Mouse (Mus musculus) lung, adult 18-20 months (tissue): ENCODE results near the gene Gpr31b.
"Not testable (repeated sequence)": the region's sequence is repeated elsewhere in the genome, so short reads cannot be mapped to it uniquely, and the experiment has no call there.

ENCODE experiments used
- DNase-seq, 2 experiments: peaks; one replicate each; pipeline ENCODE4 v3.0.0; 2022; ENCODE audit warnings: mixed read lengths in 2 of 2

The Gpr31b gene

DNA sequence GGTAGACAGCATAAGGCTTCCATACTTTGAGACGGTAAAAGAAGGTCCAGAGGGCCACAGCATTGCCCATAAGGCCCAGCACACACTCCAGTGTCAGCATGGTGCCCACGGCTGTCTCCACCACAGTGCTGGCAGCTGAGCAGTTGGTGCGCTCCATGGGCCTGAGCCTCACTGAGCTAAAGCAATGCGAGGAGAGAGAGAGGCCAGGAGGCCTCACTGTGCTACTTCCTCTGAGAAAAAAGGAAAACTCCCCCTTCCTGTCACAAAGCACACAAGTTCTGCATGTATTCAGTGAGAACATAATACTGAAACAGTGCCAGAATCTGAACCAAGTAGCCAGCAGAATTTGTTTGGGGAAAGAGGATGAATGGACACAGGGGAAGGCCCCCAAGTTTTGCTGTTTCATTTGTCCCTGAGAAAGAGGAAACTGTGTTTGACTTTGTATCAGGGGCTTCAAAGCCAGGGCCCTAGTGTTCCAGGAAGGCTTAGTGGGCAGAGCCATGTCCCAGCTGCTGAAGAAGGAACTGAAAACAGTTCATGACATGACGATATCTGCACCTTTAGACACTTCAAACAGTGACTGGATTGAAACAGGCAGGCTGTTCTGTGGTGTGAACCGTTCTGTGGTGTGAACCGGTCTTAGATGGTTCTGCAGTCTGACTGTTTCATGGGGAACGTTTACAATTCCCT, at the start of gene Gpr31b:
TSS of gene Gpr31b (minus strand) at position 173 of the 690 bp plus-strand sequence.
- not testable (repeated sequence) for DNase-seq

DNA sequence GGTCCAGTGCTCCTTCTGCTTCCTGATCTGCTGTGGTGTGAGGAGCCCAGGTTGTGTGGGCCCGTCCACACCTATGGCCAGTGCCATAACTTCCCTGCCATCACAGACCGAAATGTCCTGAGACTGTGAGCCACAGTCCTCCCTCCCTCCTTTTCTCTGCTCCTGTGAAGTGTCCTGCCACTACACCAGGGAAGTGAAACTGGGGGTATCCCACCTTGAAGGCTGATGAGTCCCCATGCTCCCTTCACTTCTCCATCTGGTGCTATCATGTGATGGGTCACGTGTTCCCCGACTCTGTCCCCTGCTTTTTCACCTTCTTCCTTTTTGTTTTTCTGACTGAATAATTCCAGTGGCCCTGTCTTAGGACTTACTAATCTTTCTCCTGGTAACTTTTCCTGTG, 40.9 kb upstream of the Gpr31b start:
- DNase-seq, result not testable (repeated sequence)

DNA sequence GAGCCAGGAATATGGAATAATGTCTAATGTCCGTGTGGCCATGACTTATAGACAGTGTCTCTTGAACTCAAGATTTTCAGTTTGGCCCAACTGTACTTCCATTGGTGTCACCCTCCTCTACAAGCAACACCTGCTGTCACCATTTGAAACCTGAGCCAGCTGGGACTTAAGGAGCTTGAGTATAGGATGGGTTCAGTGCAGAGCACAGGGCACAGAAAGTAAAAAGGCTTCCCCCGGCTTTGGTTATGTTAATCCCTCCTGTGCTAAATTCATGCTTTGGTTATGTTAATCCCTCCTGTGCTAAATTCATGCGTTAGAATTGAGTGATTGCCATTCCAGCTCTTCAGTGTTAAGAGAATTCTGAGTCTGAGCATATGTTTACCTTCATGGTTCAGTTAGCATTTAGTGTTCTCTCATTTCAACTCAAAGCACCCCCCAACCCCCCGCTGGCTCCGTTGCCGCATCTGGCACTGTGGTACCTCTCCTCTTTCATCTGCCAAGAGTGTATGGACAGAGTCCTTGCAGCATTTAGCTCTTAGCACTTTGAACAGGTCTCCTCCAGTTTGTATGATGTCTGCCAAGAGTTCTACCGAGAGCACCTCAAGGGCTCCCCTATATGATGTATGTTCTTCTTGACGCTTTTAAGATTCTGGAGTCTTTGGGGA, 40.1 kb upstream of the Gpr31b start:
- DNase-seq, result not testable (repeated sequence)

DNA sequence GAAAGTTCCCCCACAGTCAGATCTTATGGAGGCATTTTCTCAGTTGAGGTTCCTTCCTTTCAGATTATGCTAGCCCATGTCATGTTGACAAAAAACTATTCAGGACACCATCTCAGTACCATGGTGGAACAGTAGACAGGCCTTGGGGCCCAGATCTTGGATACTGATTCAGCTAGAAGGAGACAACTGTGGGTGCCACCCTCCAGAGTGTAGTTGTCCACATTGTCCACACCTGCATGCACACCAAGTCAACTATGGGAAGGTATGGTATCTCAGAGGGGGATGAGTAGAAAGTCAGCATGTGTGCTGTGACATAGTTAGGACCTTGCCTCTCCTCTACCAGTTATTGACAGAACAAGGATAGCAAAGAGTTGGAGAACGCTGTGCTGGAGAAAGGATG, 39.4 kb upstream of the Gpr31b start:
- DNase-seq, result not testable (repeated sequence)

DNA sequence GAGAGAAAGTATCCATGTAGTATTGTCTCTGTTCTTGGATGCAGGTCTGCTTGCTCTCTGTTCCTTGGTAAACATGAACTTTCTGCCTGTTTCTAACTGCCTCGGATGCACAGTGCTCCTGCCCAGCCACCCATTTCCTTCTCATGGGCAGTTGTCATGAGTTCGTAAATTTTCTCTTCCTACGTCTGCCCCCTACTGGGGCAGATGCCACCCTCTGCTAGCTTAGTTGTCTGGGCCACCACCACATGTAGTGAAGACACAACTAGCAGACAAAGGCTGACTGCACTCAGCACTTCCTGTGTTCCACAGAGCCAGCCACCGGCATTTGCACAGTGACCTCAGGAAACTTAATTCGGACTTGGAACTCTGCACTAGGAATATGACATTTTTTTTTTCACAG, 17.1 kb upstream of the Gpr31b start:
- DNase-seq, result not testable (repeated sequence)

DNA sequence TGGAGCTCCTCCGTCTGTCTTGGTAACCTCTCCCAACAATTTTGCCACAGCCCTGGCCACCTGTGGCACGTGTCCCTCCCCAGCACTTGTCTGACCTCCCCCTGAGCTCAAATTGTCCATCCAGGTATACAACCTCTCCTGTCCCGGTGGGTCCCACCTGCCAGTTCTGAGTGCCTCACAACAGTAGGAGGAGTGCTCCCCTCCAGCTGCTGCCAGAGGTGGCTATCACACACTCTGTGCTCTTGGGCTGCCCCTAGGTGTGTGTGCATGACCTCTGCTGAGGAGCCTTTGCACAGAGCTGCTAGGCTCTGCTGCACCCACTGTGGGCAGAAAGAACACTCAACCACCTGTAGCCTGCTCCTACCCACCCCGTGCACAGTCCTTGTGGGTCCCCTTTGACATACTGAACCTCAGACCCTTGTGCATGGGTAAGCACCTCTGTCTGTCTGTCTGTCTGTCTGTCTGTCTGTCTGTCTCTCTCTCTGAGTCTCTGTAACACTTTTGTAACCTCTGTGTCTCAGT, 15.8 kb upstream of the Gpr31b start:
- DNase-seq, result not testable (repeated sequence)

DNA sequence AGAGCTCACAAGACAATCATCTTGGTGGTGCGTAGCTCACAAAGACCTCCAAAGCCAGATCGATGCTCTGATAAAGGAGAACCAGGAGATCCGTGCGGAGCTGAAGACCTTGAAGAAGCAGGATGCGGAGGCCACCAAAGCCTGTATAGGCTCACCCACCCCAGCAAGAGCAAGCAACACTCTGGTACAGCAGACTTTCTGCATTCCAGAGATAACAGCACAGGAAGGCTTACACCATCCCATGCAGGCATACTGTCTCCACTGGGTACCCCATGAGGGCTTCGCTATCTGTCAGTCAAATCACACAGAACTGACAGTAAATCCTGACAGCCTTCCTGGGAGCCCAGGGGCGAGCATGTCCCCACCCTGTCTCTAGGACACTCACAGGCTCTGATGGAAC, 10.8 kb upstream of the Gpr31b start:
- not testable (repeated sequence) for DNase-seq

DNA sequence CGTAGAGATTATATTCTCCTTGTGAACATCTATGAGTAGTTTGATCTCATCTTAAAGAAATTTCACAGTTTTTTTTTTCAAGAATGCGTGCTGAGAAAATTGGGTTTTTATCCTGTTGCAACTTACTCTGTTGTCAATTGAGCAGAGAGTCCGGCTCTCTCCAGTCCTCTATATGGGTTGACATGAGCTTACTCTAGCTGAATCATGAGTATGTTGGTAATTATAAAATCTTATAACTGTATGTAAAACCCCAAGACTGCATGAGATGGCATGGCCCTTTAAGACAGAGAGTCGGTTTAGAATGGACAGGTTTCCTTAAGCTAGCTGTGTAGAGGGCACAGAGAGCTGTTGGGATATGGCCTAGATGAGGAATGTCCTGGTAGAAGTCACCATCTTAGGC, 8.7 kb upstream of the Gpr31b start, which contains the start of gene Tcp10b:
TSS of gene Tcp10b (plus strand) at position 301 of the 400 bp plus-strand sequence.
- DNase-seq, result not testable (repeated sequence)

DNA sequence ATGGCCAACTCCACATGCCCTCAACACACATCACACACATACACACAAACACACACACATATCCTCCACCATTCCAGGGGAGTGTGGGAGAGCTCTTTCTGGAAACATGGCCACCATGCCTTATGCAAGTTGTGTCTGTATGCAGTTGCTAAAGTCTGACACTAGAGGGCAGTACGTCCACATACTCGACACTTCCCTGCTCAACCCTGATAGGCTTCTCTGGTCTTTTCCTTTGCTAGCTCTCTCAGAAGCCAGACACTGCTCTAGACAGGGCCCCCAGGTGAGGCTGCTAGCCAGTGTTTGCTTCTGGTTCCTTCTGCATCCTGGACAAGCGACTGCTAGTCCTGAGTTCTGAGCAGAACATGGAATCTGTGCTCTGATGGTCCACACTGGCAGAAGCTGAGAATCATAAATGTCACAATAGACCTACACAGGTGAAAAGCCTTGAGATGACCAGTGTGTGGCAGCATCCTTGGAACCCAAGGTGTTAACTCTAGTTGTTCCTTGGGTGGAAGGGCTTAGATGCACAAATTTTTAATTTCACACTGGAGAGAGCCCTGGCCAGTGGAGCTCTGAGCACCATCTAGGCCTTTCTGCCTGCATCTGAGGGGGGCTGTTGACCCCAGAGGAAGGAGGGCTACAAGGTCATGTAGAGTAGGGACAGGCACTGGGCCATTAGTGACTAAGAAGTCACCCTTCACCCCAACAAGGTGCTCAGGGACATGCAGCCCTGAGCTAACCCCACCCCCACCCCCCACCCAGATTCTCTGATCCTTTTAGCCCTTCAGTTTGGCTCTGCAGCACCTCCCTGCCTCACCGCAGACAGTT, 8.0 kb downstream of the Gpr31b start:
- DNase-seq, result peak; percentile 17 to 36

DNA sequence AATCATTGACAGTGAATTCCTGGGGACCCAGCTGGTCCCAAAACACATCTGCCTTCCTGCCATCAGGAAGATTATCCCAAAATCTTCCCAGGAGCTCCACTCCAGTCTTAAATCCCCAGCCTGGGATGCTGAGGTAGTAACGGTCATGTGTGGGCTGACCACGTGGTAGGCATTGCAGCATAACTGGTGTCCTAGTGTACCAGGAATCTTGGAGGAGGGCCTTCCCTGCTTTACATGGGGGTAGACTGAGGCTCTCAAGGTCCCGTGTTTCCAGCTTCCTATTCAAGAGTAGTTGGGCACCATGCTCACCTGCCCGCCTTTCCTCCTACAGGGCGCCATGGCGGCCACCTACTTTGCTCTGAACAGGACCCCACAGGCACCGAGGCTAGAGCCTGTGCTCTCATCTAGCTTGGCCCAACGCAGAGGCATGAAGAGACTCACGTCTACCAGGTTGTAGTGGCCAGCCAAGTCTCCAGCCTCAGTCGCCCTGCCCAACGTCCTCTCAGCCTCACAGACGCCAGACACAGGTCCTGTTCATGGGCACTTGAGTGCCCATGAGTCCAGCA, 15.4 kb downstream of the Gpr31b start:
- not testable (repeated sequence) for DNase-seq

DNA sequence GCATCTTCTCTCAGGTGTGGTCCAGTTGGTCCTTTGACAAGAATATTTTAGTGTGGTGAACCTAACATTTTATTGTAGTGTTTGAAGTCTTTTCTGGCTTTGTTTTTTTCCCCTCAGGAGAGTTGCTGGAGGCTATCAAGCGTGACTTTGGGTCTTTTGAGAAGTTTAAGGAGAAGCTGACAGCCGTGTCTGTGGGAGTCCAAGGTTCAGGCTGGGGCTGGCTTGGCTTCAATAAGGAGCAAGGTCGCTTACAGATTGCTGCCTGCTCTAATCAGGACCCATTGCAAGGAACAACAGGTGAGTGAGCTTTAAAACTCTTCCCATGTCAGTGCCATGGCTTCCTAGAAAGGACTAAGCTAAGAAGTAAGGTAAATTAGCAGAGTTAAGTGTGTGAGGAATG, 38.8 kb downstream of the Gpr31b start:
- no peak for DNase-seq

DNA sequence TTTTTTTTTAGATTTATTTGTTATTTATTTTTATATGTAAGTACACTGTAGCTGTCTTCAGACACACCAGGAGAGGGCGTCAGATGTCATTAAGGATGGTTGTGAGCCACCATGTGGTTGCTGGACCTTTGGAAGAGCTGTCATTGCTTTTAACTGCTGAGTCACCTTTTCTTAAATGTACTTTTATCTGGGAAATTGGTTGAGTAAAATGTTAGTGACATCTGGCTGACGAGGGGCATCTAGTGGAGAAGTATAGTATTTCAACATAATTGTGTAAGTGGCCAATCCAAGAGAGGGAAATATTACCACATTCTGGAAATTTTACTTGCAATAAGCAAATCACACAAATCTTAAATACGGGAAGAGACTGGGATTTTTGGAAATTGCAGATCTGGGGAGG, 42.2 kb downstream of the Gpr31b start:
- peak; percentile 12 to 50 for DNase-seq

DNA sequence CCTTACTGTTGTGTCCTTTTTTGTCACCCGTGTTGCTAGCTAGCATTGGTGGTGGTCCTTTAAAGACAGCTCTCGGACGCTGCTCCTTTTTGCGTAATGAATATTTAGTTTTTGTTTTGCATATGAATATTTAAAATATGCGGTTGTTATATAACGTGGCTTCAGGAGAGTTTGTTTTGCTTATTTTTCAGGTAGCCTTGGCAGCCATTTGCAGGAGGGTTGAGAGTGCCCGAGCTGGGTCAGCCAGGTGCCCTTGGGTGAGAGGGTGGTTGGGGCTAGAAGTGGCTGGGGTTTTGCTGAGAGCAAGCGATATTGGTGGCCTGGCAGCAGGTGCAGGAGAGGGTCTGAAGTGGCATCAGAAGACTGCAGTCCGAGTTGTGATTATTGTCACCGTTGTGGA, 43.6 kb downstream of the Gpr31b start:
- peak; percentile 49 to 61 for DNase-seq

DNA sequence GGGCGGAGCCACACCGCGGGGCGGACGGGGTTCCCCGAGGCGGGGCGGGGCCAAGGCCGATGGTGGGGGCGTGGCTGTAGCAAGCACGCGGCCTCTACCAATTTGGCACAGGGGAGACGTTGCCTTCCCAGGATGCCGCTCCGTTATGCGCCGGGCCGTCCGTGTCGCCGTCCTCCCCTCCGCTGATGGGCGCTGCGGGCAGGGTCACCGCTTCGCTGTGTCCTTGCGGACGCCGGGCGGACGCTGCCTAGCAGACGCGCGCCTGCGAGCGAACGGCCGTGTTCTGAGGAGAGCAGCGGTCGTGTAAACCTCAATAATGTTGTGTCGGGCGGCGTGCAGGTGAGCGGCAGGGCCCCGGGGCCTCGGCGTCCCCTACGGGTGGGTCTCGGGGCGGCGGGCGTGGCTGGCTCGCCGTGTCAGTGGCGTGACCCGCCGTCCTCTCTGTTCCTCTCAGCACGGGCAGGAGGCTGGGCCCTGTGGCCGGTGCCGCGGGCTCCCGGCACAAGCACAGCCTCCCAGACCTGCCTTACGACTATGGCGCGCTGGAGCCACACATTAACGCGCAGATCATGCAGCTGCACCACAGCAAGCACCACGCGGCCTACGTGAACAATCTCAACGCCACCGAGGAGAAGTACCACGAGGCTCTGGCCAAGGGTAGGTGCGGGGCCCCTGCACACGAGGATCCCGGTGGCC, 44.2 kb downstream of the Gpr31b start:
- peak; percentile 99 for DNase-seq

DNA sequence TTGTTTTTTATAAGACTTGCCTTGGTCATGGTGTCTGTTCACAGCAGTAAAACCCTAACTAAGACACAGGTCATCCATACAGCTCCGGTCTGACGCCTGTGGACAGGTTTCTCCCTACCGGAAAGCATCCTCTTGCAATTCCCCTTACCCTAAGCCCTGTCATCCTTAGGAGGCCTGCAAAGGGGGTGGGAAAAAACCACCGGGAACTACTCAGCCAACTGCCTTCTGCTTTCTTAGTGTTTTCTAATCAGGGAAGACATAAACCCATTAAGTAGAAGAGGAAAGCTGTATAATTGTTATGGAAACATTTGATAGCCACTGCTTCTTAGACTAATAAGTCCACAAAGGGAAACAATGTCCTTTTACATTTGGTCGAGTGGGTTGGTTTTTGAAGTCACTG, 45.1 kb downstream of the Gpr31b start:
- no peak for DNase-seq

DNA sequence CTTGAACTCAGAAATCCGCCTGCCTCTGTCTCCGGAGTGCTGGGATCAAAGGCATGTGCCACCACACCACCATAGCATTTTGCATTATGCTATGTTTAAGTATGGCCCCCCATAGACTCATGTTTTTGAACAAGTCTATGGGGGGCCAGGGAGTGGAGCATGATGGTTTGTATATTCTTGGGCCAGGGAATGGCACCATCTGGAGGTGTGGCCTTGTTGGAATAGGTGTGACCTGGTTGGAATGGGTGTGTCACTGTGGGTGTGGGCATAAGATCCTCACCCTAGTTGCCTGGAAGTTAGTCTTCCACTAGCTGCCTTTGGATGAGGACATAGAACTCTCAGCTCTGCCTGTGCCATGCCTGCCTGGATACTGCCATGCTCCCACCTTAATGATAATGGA, 45.5 kb downstream of the Gpr31b start, which contains the start of gene Sod2:
TSS of gene Sod2 (plus strand) at position 301 of the 400 bp plus-strand sequence.
- DNase-seq, result not testable (repeated sequence)

DNA sequence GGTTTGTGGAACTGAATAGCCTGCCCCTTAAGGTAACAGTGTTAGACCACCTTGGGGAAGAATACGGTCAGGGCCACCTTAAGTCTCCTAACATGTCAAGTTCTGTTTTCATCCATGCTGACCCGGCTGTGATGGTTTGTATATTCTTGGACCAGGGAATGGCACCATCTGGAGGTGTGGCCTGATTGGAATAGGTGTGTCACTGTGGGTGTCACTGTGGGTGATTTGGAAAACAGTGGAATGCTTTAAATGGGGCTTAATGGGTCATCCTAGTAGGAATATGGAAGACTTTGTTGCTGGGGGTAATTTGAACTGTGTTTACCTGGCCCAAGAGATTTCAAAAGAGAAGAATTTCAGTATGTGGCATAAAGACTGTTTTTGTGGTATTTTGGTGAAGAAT, 47.7 kb downstream of the Gpr31b start:
- DNase-seq, result not testable (repeated sequence)

DNA sequence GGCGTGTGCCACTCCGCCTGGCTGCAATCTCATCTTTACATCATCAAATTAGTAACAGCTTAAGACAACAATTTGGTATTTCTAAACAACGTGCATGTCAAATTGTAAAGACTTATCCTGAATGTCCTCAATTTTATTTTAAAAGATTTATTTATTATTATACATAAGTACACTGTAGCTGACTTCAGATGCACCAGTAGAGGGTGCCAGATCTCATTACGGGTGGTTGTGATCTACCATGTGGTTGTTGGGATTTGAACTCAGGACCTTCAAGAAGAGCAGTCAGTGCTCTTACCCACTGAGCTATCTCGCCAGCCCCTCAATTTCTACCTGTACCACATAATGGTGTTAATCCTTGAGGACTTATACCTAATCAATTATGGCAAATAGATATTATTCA, 49.9 kb downstream of the Gpr31b start:
- DNase-seq, result not testable (repeated sequence)
